Mouse (Mus musculus) E14TG2a.4 (cell line): Measurements from ENCODE around the gene Ly6g6f.

Experiments
- CTCF ChIP-seq: conservative IDR thresholded peaks from 2 replicates; pipeline ENCODE4 v1.5.1; 2014; ENCODE audit warnings: low read length
- POU5F1 ChIP-seq: IDR thresholded peaks from 2 replicates; pipeline ENCODE4 v1.6.1; 2014; ENCODE audit warnings: low read length, borderline replicate concordance

- TF ChIP-seq CTCF (no peak), POU5F1 (no peak)
These were observed 29.9 kb upstream of the Ly6g6f start, which contains the start of gene Ly6g5b for GRCm38 (mm10) chr17:35115046-35116019.
